Mouse (Mus musculus): ENCODE measurements around the gene Rxra.

Gene Rxra

DNA sequence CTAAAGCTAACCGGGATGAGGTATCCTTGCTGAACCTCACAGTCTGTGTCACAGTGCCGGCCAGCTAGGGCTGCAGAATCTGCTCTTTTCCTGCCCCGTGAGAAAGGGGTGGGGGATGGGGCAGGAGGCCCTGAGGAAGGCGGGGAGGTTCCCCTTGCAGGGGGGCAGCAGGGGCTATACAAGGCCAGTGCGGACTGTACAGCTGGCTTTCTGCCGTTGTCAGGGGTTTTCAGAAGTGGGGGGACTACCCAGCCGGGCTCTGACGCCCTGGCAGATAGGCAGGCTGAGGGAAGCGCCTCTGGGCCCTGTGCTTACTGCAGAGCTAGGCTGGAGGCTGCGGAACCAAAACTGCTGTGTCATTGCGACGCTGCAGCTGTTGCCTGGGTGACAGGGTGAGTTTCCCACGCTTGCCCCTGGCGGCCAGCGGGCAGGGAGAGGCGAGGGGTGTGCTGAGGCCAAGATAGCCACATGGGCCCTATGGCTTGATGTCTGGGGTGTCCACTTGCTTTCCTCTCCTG lies 63.9 kb downstream of the Rxra start:
- DNase-seq, result peak; percentile 77

DNA sequence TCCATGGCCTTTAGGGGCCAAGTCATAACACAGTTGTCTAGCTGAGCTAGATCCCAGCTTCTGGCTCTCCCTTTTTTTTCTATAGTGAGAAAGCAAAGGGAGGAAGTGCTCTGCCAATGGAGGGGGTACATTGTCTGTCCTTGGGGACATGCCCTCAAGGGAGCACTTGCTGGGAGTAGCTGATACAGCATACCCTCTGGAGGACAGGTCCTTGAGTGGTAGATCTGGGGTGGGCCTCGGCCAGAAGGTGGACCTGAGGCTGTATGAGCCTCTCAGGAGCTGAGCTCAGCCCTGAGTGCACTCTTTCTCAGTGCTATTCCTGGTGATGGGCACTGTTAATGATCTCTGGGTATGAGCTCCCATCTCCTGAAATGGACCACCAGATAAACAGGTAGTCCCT lies 66.9 kb downstream of the Rxra start:
- DNase-seq, result no peak

DNA sequence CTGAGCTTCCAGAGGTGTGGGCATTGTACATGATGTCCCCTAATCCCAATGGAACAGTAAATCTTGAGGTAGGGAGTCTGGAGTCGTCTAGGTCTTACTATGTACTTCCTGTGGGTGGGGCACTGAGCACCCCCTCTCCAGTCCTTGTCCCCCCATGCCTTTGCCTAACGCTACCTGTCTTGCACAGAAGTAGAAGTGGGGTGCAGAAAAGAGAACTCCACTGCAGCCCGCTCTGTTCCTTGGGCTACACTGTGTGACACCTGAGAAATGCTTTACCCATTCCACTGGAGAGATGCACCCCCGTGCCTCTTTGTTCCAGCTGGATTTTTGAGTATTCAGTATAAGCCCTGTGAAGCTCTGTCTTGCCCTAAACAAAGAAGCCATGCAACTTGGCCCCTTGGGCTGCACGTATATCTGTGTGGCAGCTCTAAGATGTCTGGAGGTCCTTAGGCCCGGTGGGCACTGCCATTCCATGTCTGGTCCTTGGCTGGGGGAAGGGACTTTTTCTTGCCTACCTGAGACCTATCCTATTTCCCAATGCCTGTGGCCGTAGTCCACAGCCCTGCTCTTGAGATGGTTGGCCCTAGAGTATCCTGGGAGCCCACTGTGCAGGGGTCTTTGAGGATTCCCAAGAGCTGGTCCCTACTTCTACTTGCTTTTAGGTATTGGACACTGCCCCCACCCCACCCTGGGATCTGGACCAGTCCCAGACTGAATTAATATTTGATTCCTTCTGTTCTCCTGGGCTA lies 67.8 kb downstream of the Rxra start:
- DNase-seq, result no peak

DNA sequence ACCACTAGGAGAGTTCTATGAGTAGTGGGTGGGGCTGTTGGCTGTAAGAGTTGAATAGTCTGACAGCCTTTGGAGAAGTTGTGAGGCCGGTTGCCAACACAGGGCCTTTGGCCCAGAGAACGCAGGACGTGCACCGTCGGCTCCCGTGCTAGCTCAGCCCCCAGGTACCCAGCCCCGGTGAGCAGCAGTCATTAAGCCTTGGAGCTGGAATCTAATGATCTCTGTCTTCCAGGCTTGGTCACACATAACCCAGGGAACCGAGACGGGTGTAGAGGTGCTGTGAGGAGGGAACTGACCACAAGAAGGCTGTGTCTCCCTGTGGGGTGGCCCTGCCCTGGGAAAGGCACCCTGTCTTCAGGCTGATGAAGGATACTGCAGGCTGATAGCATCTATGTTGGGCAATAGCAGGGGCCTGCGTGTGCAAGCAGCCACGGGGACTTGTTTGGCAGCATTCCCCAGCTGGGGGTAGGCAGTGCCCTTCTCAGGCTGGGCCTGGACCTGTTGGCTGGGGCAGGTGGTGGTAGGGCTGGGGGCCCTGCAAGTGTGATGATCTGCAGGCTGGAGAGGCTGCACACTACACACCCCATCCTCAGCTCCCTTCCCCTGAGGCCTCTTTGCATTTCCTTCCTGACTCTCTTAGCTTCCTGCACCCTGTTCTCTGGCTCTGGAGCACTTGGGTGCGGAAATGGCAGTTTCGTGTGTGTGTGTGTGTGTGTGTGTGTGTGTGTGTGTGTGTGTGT lies 68.5 kb downstream of the Rxra start:
- peak; percentile 66 for DNase-seq

DNA sequence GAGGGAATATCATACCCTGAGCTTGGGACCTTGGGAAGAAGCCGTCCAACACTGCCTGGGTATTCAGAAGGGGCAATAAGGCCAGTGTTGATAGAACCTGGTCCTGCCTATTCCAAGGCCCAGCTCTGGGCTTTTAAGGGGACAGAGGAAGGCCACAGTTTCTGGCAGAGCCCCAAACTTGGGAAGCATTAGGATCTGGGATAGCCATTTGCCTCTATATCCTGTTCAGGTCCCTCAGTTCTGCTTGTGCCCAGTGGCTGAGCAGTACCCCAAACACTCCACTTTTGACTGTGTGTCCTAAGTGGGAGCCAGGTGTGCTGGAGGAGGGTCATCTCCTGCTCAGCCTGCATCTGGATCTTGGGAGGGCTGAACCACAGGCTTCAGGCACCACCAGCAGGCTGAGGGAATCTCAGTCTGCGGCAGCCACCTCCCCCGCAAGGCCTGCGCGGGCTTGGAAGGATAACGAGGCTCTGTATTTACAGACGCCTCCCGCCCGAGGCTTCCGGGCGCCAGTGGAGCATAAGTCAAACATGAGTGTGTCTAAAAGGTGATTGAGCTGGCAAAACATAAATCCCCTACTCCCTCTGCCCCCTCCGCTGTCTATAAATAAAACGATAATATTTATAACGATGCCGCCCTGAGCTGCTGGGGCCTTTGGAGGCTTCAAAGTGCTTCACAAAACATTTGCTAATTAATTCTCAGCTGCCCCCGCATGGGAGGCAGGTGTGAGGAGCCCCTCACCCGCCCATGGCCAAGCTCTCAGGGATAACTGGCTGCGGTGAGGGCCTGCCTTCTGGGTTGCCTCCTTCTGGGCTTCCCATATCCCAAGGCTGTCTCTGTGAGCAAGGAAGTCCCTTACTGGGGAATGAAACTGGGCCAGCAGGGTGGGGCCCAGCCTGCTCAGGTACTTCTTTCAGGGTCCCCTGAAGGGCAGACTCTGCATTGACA lies 69.7 kb downstream of the Rxra start:
- no peak for DNase-seq

DNA sequence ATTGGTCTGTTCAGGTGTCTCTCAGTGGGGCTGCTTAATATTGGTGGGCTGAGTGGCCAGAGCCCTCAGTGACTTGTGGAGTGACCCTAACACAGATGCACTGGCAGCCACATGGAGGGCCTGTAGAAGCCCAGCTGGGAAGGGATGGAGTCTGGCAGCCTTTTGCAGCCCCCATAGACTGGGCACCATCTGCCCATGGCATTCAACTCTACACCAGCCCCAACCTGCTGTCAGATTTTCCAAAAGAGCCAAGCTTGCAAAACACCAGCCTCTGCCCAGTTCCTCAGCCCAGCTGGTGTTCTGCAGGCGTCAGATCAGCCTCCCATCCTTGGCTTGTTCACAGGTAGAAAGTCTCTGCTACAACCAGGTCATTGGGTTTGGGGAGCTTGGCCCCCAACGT lies 70.6 kb downstream of the Rxra start:
- DNase-seq, result no peak

DNA sequence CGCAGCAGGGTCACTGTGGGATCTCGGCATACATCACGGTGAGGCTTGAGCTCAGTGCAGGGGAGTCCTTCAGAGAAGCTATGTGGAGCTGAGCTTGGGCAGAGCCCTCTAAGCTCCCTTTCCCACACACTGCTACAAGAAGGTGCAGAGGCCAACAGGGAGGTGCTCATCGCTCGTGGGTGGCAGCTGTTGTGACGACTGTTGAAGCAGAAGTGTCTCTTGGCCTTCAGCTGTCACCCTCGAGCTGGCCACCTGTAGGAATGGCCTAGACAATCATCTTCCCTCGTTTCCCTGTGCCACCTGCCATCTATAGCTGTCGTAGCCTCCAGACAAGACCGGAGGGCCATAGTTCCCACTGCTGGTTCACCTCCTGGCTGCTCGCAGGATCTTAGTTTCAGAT lies 72.7 kb downstream of the Rxra start:
- no peak for DNase-seq

DNA sequence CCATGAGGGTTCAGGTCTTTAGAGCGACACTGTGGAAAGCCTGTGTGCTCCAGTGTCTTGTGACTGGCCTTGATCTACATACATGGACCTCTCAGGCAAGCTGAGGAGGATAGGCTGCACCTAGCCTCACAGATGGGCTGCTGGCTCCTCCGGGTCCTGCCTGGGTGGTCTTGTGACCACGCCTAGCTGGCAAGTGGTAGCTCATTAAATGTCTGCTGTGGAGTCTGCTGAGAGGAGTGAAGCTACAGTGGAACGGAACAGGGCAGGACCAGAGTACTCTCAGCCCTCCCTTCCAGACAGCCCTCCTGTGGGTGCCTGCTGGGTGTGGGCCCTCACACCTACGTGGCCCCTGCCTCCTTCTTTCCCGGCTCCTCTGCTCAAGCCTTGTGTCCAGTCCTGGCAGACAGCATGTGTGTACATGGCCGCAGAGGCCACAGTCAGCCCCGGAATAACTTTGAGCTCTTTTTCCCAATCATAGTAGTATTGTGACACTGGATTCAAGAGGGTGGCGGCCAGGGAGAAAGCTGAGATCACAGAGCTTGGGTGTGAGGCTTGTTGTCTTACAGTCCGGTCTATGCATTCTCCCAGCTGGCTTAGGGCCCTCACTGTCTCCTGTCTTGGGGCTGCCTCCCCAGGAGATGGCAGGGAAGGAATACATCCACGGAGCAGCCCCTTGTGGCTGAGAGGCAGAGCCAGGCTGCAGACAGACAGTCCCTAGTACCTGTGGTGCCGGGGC lies 74.3 kb downstream of the Rxra start:
- no peak for DNase-seq

DNA sequence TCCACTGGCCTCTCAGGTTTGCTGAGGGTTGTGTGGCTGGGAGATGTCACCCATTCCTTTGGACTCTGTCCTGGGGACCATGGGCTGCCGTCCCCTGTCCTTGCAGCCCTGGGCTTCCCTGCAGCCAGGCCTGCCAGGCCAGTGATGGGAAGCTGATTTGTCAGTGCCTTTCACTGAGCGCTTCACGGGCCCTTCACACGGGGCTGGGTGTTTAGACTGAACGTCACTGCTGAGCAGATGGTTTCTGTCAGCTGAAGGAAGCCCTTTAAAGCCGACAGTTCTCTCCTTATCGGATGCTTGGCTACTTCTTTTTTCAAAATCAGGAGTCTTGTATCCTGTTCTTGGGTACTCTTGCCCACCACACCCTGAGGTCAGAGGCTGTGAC lies 74.9 kb downstream of the Rxra start:
- no peak for DNase-seq

DNA sequence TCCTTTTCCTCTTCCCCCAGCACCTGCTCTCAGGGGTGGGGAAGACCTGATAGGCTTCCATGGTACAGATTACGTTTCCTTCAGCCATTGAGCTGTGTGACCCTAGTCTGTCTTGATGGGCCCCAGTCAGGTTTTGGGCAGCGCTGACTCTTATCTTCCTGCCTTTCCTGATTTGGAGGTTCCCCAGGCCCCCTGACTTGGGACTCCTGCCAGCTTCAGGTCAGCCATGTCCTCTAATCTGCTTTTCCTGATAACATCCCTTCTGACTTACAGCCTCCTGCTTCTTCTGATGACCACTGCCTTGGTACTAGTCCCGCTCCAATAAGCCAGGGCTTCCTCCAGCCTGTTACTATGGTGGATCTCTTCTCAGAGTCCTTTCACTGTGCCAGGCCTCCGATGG lies 75.6 kb downstream of the Rxra start:
- no peak for DNase-seq

DNA sequence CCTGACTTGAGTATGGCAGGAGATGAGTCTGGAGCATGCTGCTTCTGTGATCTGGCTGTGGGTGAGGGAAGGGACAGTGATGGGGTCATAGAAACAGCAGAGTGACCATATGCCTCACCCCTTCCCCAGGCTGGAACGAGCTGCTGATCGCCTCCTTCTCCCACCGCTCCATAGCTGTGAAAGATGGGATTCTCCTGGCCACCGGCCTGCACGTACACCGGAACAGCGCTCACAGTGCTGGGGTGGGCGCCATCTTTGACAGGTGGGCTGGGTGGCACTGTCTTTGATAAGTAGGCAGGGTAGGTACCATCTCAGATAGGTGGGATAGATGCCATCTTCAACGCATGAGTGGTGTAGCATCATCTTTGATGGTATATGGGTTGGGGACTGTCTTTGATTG lies 77.9 kb downstream of the Rxra start:
- no peak for DNase-seq

DNA sequence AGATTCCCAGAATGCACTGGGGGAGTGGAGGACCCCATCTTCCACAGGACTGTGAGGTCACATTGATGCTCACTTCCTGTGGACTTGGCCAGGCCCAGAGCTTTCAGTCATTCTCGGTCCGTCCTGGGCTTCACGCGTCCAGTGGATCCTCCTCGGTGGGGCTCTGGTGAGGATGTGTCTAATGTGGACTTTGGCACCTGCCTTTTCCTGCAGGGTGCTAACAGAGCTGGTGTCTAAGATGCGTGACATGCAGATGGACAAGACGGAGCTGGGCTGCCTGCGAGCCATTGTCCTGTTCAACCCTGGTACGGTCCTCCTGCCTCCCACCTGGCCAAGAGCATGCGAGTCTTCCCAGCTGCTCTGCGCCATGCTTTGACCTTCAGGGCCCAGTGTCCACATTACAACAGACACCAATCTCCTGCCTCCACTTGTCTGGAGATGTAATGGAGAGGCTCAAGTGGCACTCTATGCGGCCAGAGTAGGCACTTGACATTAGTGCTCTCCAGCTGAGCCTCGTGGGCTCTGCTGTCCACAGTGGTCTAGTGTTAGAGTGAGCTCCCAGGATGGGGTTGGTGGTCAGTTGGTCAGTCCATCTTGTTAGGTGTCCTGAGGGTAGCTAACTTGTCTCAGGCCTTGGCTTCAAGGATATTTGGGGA lies 79.9 kb downstream of the Rxra start:
- DNase-seq, result no peak

DNA sequence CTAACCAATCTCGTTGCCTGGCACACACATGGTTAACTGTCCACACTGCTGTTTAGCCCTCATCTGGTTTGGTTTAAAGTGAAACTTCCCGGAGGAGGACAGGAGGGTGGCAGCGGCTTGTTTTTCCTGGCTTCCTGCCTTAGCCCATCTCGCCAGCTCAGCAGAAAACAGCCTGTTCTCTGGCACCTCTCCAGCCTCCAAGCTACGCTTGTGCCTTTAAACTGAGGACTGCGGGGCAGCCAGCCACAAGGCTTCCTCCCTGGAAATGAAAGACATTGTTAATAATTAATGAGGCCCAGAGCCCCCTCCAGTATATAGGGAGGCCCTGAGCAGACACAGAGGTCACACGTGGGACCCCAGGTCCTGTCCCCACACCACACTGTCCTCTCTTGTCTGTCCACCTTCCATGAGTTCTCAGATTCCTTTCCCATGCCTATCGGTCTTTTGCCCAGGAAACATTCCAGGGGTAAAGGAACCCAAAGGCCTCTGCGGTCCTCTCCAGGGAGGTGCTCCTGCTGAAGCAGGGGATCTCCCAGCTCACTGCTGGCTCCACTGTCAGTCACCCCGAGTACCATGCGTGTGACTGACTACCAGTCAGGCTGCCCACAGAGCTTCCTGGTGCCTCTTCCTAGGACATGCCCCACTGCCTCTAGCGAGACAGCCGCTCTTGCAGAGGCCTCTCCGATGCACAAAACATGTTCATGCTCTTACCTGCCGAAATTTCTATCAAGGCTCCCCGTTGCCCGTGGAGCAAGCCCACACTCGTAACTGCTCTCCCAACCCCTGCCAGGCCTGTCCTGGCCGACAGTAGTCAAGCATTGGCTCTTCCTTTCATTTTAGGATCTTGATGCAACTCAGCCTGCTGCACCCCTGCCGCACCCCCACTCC lies 82.4 kb downstream of the Rxra start:
- no peak for DNase-seq

DNA sequence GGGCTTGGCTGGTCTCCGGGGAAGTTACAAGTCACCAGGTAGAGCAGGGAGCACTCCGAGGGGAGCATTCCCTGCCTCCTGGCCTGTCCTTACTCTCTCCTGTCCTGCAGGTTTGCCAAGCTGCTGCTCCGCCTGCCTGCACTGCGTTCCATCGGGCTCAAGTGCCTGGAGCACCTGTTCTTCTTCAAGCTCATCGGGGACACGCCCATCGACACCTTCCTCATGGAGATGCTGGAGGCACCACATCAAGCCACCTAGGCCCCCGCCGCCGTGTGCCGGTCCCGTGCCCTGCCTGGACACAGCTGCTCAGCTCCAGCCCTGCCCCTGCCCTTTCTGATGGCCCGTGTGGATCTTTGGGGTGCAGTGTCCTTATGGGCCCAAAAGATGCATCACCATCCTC lies 83.2 kb downstream of the Rxra start:
- no peak for DNase-seq

DNA sequence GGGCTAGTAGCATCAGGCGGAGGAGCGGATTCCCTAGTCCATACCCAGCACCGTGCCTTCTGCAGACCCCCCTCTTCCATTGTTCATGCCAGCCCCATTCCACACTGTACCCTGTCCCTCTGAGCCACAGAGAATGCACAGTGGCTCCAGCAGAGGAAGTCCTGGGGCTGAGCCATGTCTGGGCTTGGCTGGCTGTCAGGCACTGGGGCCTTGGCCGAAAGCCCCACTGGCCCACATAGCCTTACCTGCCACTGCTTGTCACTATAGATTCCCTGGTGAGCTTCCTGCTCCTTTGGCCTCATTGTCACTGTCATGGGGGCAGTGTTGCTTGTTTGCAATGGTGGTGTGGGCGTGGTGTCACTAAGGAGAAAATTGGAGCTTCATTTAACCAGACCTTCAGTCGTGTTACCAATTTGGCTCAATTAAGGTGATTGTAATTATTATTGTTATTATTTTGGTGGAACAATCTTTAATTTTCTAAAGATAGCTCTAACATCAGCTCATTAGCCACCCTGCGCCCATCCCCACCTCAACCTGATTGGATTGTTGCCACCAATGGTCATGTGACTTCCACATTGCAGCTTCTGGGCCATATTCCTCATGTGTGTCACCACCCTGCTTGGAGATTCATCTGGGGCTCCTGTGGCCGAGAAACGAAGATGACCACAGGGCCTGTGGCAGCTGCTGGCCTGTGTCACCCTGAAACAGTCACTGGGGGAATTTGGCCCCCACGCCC lies 85.2 kb downstream of the Rxra start:
- no peak for DNase-seq

DNA sequence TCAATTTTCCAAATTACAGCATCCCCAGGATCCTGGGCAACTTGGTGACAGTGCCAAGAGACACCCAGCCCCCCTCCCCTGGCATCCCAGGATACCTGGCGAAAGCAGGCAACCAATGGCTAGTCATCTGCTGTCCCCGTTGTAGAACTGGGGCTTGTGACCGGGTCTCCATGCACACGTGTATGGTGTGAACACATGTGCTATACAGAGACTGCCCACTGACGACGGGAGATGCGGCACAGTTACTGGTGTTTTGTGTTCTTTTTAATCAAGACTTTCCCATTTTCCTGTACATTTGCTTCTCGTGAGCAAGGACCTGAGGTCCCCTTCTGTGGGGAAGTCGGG lies 85.7 kb downstream of the Rxra start:
- DNase-seq, result no peak

DNA sequence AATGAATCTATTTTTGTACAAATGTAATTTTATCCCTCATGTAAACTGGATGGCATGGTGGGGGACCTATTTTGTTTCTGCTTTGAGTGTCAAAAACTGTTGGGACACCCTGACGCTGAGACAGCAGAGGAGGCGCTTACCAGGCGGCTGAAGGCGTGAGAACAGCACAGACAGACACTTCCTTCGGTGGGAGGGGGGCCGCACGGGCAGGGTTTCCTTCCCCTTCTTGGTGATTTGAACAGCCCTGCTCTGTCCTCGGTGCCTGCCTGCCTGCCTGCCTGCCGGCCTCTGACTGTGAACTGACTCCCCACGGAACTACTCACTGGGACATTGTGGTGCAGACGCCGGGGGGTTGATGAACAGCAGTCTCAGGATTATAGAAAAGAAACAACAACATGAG lies 86.3 kb downstream of the Rxra start:
- DNase-seq, result peak; percentile 42

DNA sequence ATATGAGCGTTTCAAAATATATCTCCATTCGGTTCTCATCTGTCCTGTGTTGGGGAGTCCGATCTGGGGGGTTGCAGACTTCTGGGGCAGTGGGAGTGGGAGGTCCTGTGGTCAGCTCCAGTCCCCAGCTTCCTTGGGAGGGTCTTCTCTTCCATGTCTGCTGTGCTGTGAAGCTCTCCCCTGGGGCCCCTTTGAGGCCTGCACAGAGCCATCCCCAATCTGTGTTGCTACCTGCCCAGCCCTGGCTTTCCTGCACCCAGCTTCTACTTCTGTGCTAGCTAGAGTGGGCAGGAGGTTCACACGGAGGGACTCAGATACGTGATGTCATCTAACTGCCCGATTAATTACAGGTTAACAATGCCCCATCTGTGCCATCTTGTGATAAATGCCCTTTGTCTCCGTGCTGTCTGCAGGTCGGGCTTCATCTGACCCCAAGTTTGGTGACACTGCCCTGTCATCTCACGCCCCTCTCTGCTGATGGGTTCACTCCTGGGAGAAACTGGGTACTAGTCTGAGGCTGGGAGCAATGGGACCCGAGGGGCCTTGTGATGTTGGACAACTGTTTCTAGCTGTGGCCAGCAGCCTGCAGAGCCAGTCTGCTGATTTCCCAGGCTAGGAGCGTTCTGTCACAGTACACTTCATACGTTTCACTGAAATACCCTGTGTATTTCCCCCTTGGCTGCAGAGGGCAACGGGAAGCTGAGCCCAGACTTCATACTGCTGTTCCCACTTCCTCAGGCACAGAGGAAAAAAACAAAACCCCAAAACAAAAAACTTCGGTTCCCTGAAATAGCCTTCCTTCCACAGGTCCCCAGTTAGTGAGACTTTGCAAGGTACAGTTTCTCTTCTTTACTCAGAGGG lies 86.9 kb downstream of the Rxra start:
- DNase-seq, result no peak

DNA sequence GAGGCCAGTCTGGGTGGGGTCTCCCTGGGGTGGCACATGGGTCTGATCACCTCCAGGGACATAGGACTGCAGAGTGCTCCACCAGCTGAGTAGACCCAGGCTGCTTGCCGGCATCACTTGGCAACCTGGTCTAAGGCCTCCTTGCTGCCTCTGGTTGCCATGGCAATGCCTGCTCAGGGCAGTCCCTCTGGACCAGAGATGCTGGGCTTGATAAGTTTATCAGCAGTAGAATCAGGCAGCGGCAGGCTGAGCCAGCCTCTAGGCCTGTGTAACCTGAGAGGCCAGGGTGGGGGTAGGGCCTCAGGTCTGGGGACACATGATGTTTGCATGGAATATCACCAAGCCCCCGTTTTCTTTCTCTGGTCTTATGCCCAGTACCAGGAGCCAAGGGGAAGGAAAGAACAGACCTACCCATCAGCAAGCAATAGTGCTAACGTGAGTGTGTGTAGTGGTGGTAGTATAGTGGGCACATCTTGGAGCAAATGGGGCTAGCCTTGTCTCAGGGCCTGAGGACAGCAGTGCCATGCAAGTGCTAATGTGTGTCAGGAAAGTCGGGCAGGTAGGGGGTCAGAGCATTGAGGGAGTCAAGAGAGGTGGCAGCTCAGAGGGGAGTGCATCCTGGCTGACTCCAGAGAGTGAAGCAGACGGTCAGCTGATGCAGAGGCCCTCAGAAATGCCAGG lies 88.2 kb downstream of the Rxra start:
- DNase-seq, result no peak
